In genomic region chr4:152583616-152584015, GRCm38 (mm10) we compare ENCODE assay signal across 25 mouse cellular contexts.
DNase-seq lines count a peak whose midpoint lies in the region; TF ChIP-seq lines count a peak whose summit lies in the region.
"Had no signal": no experiment of that assay in that cellular context is flagged by ENCODE, and none has a peak within 500 bp of the region (broad histone marks: within the 10 kb centered on the region; RNA-seq: fewer than 3 reads in every experiment).

No protein-coding gene starts in this region.

- DNase-seq in 3T3-L1 (ENCODE audit: low read depth, low spot score) = peak; percentile 61
- DNase-seq in ES-E14 (ENCODE audit: low read depth, low spot score) = peak; percentile 64
- peak; percentile 22 for DNase-seq in WW6 (ENCODE audit: low read depth, low spot score)
- no peak for DNase-seq in layer of hippocampus, postnatal 25 days (ENCODE audit: extremely low spot score in 1 of 2, low spot score in 1 of 2)
- DNase-seq in spleen, postnatal 10 days (ENCODE audit: low spot score in 2 of 2) = no peak
- no peak for DNase-seq in left cerebral cortex, postnatal 25 days (ENCODE audit: low spot score in 2 of 2)
- DNase-seq: adrenal gland, adult 8-10 months; adrenal gland, postnatal 36 days; B cell, adult 2 months; cerebellum, adult 18-20 months; cerebellum, adult 9-10 months; cerebellum, postnatal 14 days; gastrocnemius, adult 2 months; gastrocnemius, postnatal 14 days; heart, adult 11 months; heart, postnatal 14 days; heart, postnatal 4 days; kidney, adult 18-20 months had no signal

- no peaks in the 10 kb centered on the region for H3K9me3 ChIP-seq in ES-E14 (ENCODE audit: control insufficient read depth, insufficient read depth, low read depth, low read length)
- H3K9me3 ChIP-seq: forebrain, embryonic 10.5 days; forebrain, embryonic 13.5 days; heart, embryonic 12.5 days; heart, embryonic 15.5 days had no signal

- no peak overlapping the region for H3K9ac ChIP-seq in ES-E14 (ENCODE audit: insufficient read depth, low read depth, low read length, poor library complexity, severe bottlenecking)
- H3K9ac ChIP-seq: forebrain, embryonic 13.5 days; heart, embryonic 12.5 days; heart, embryonic 15.5 days; hindbrain, embryonic 14.5 days had no signal

- peaks cover 2 to 11% of the 10 kb centered on the region in 2 experiments; a peak in 3 of 4 replicates for H3K4me1 ChIP-seq in ES-E14 (ENCODE audit: control insufficient read depth in 2 of 2, insufficient read depth in 2 of 2, low read length in 2 of 2, poor library complexity in 1 of 2)
- H3K4me1 ChIP-seq: heart, embryonic 12.5 days; heart, embryonic 15.5 days had no signal

- no peak overlapping the region for H3K4me3 ChIP-seq in ES-E14 (ENCODE audit: insufficient read depth in 1 of 2, low read depth in 1 of 2, low read length in 2 of 2, poor library complexity in 1 of 2, severe bottlenecking in 1 of 2)
- H3K4me3 ChIP-seq: forebrain, embryonic 10.5 days; forebrain, embryonic 13.5 days; gastrocnemius, adult 2 months; heart, embryonic 12.5 days; heart, embryonic 15.5 days had no signal

- in situ Hi-C loops in ES-E14 (cut with MboI; ENCODE audit: low sequenced_read_pairs in 2 of 2, unreplicated experiment in 2 of 2) = no loop called here

- no peaks in the 10 kb centered on the region for H3K36me3 ChIP-seq in ES-E14 (ENCODE audit: control insufficient read depth, insufficient read depth, low read length, poor library complexity, severe bottlenecking)
- H3K36me3 ChIP-seq: forebrain, embryonic 10.5 days; G1E; heart, embryonic 12.5 days; heart, embryonic 15.5 days had no signal

- intact Hi-C loops in left cerebral cortex, postnatal 25 days (cut with DNase I) = no loop called here

- no peak overlapping the region for H3K27ac ChIP-seq in ES-E14 (ENCODE audit: insufficient read depth, low read depth, low read length, poor library complexity, severe bottlenecking)
- H3K27ac ChIP-seq: forebrain, embryonic 10.5 days; forebrain, embryonic 13.5 days; gastrocnemius, adult 2 months; heart, embryonic 15.5 days; hindbrain, embryonic 14.5 days; hindbrain, postnatal 0 days had no signal

TF ChIP-seq in ES-E14, 5 proteins besides CTCF, POLR2A, EP300 and RAD21:
- TF ChIP-seq MAFK (IDR thresholded peaks at IDR 0.05; ENCODE audit: insufficient read depth, low read depth, low read length) (no peak), HCFC1 (IDR thresholded peaks at IDR 0.05; ENCODE audit: borderline replicate concordance, insufficient read depth, low read length) (no peak), CHD2 (IDR thresholded peaks at IDR 0.05; ENCODE audit: low read depth, low read length) (no peak), ZNF384 (IDR thresholded peaks at IDR 0.05; ENCODE audit: low read depth, low read length) (no peak)

Comparison
In these comparisons a context has a peak if more than half of its experiments do, and no peak if none do; other contexts are left out.
1. DNase-seq: peak in 3T3-L1 (single experiment), ES-E14 (single experiment) and WW6 (single experiment); none in layer of hippocampus, postnatal 25 days (0 of 2), spleen, postnatal 10 days (0 of 2) and left cerebral cortex, postnatal 25 days (0 of 2).